Mouse (Mus musculus) liver, embryonic 12.5 days (tissue): ENCODE measurements around the gene Fam114a2. TPM values are rescaled to one million over a fixed set of nuclear protein-coding genes. Genes with fewer than 3 reads are reported as not detected.

ENCODE experiments used
- ATAC-seq: fragments of 200-750 bp; cut with Nextera tagmentation; 2 replicates; pipeline ENCODE4 v1.8.0; 2017; ENCODE audit warnings: moderate number of reproducible peaks, mild to moderate bottlenecking, moderate library complexity
- H3K27ac ChIP-seq: fragments of 300-500 bp; sonication (generic); 2 replicates; pipeline ENCODE4 v1.5.1; 2016; ENCODE audit warnings: mild to moderate bottlenecking
- H3K27me3 ChIP-seq: fragments of 300-500 bp; sonication (generic); replicated peaks from 2 replicates; pipeline ENCODE4 v1.6.1; 2016; ENCODE audit warnings: mild to moderate bottlenecking, moderate library complexity
- H3K36me3 ChIP-seq: fragments of 300-500 bp; sonication (generic); 2 replicates; pipeline ENCODE4 v1.6.1; 2016; ENCODE audit warnings: mild to moderate bottlenecking, moderate library complexity
- H3K4me1 ChIP-seq: fragments of 300-500 bp; sonication (generic); 2 replicates; pipeline ENCODE4 v1.6.1; 2016
- H3K4me2 ChIP-seq: fragments of 300-500 bp; sonication (generic); 2 replicates; pipeline ENCODE4 v1.6.1; 2016; ENCODE audit warnings: mild to moderate bottlenecking, moderate library complexity
- H3K4me3 ChIP-seq: fragments of 300-500 bp; sonication (generic); 2 replicates; pipeline ENCODE4 v1.5.1; 2016; ENCODE audit warnings: mild to moderate bottlenecking, moderate library complexity
- H3K9ac ChIP-seq: fragments of 300-500 bp; sonication (generic); 2 replicates; pipeline ENCODE4 v1.6.1; 2016; ENCODE audit warnings: mild to moderate bottlenecking, moderate library complexity
- H3K9me3 ChIP-seq: fragments of 300-500 bp; sonication (generic); replicated peaks from 2 replicates; pipeline ENCODE4 v1.6.1; 2016; ENCODE audit warnings: mild to moderate bottlenecking, moderate library complexity
- WGBS: fragments of 180-500 bp; shearing (Covaris S2); methylation state at CpG from one replicate; pipeline ENCODE4 v1.1.7; 2016; ENCODE audit not compliant: insufficient replicate concordance; 5-methylcytosine and 5-hydroxymethylcytosine counted together
- polyA plus RNA-seq: library from polyadenylated mRNA; unstranded; fragments of >200 nt; fragmentation: Nextera tagmentation; extraction: Ambion mirVana; gene quantifications from 2 replicates; pipeline ENCODE4 v1.2.1, GENCODE M21; 2016

The Fam114a2 gene
- polyA plus RNA-seq, 1 experiment from 2014 or later: 37.2 TPM

- Histone ChIP-seq H3K27me3 (no peaks in the 10 kb centered on the region), H3K4me2 (peak overlapping the region; percentile 84), H3K9ac (0 out of 2 replicates have a peak overlapping the region, but pooled peaks have one; percentile 12), H3K36me3 (peaks cover 27% of the 10 kb centered on the region), H3K9me3 (no peaks in the 10 kb centered on the region), H3K4me1 (peaks cover 27% of the 10 kb centered on the region), H3K27ac (no peak overlapping the region), H3K4me3 (no peak overlapping the region)
- ATAC-seq: no peak
- WGBS: 52% methylated on average over 5 of the region's 5 CpGs
These were observed 1.4 kb downstream of the Fam114a2 start for GRCm38 (mm10) chr11:57516946-57517441.

DNA sequence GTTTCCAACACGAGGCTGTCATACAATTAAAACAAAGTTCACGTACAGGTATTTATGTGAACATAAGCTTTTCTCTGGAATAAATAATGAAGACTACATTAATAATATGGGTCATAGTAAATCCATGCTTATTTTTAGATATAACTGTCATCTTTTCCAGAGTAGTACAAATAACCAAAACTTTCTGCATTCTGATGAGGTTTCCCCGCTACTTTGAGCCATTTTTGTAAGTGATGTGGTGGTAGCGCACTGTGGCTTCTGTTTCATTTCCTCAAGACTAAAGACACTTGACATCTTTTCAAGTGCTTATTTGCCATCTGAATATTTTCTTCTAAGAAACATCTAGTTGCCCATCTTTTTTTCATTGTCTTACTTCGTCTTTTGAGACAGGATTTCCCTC, 3.2 kb downstream of the Fam114a2 start:
- peaks cover 26% of the 10 kb centered on the region for H3K4me1 ChIP-seq
- H3K36me3 ChIP-seq: peaks cover 32% of the 10 kb centered on the region
- WGBS: 83% methylated on average over 5 of the region's 5 CpGs
- no peak overlapping the region for H3K9ac ChIP-seq
- no peaks in the 10 kb centered on the region for H3K9me3 ChIP-seq
- no peak for ATAC-seq
- no peaks in the 10 kb centered on the region for H3K27me3 ChIP-seq
- H3K4me3 ChIP-seq: no peak overlapping the region
- H3K4me2 ChIP-seq: no peak overlapping the region
- H3K27ac ChIP-seq: no peak overlapping the region

DNA sequence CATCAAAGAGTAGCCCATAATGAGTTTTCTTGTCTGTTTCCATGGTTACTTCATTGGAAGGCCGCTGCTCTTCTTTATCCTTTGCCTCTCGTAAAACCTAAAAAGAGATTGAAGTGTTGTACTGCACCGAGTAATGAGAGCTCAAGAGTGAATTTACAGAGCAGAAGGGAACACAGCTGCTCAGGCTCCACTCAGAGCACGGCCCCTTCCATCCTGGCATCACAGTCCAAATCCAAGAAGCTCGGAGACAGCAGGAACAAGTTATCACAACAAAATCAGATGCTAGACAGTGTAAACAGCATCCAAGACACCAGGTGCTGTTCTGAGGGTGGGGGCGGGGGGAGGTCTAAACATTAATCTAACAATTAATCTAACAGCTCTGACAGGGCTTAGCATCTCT, 11.5 kb downstream of the Fam114a2 start:
- ATAC-seq: no peak

GRCm38 (mm10) chr11:57503155-57503554, 15.3 kb downstream of the Fam114a2 start:
- WGBS: 88% methylated on average over 5 of the region's 5 CpGs
- no peak overlapping the region for H3K9ac ChIP-seq
- H3K4me3 ChIP-seq: no peak overlapping the region
- H3K36me3 ChIP-seq: peaks cover 92% of the 10 kb centered on the region
- no peaks in the 10 kb centered on the region for H3K9me3 ChIP-seq
- no peak overlapping the region for H3K27ac ChIP-seq
- H3K4me2 ChIP-seq: no peak overlapping the region
- no peak for ATAC-seq
- peaks cover 16% of the 10 kb centered on the region for H3K4me1 ChIP-seq
- H3K27me3 ChIP-seq: no peaks in the 10 kb centered on the region

More for the DNA sequence above, 11.5 kb downstream of the Fam114a2 start:
- no peaks in the 10 kb centered on the region for H3K27me3 ChIP-seq
- no peaks in the 10 kb centered on the region for H3K9me3 ChIP-seq
- peaks cover 88% of the 10 kb centered on the region for H3K36me3 ChIP-seq
- WGBS: 76% methylated on average over 6 of the region's 6 CpGs
- peaks cover 10% of the 10 kb centered on the region for H3K4me1 ChIP-seq
- H3K4me3 ChIP-seq: no peak overlapping the region
- H3K27ac ChIP-seq: no peak overlapping the region
- no peak overlapping the region for H3K9ac ChIP-seq
- no peak overlapping the region for H3K4me2 ChIP-seq

GRCm38 (mm10) chr11:57498215-57498614, 20.2 kb downstream of the Fam114a2 start:
- peaks cover 89% of the 10 kb centered on the region for H3K36me3 ChIP-seq
- no peak for ATAC-seq
- H3K4me2 ChIP-seq: no peak overlapping the region
- H3K4me1 ChIP-seq: peaks cover 16% of the 10 kb centered on the region
- H3K27me3 ChIP-seq: no peaks in the 10 kb centered on the region
- H3K4me3 ChIP-seq: no peak overlapping the region
- no peaks in the 10 kb centered on the region for H3K9me3 ChIP-seq
- 90% methylated on average over 5 of the region's 5 CpGs for WGBS
- no peak overlapping the region for H3K9ac ChIP-seq
- no peak overlapping the region for H3K27ac ChIP-seq

- H3K4me2 ChIP-seq: no peak overlapping the region
- ATAC-seq: no peak
- peaks cover 14% of the 10 kb centered on the region for H3K4me1 ChIP-seq
- H3K27ac ChIP-seq: no peak overlapping the region
- H3K9me3 ChIP-seq: no peaks in the 10 kb centered on the region
- no peak overlapping the region for H3K4me3 ChIP-seq
- peaks cover 89% of the 10 kb centered on the region for H3K36me3 ChIP-seq
- no peak overlapping the region for H3K9ac ChIP-seq
- 86% methylated on average over 3 of the region's 3 CpGs for whole genome bisulfite sequencing
- H3K27me3 ChIP-seq: no peaks in the 10 kb centered on the region
These were observed 20.7 kb downstream of the Fam114a2 start for GRCm38 (mm10) chr11:57497701-57498100.

DNA sequence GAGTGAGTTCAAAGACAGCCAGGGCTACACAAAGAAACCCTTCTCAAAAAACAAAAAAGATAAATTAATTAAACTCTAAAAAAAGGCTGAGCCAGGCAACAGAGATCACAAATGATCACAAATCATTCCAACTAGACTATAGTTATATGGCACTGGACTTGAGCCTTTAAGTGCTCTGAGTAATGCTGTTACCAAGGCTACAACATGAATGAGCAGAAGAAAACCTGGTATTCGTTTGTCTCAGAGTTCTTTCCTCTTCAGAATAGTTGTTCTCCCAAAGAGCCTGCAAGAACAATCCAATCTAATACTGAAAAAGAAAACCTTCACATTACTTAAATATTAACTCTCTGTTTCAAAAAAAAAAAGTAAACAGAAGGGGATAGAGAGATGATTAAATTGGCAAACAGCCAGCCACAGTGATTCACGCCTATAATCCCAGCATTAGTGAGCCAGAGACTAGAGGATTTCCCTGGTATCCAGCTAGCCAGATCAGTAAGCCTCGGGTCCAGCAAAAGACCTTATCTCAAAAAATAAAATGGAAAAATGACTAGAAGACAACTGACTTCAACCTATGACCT, 21.9 kb downstream of the Fam114a2 start:
- Histone ChIP-seq H3K36me3 (peaks cover 92% of the 10 kb centered on the region), H3K27ac (no peak overlapping the region), H3K4me1 (peaks cover 2% of the 10 kb centered on the region), H3K9ac (no peak overlapping the region), H3K9me3 (no peaks in the 10 kb centered on the region), H3K4me2 (no peak overlapping the region), H3K4me3 (no peak overlapping the region), H3K27me3 (no peaks in the 10 kb centered on the region)
- WGBS: 71% methylated on average over 3 of the region's 3 CpGs
- no peak for ATAC-seq

- no peak overlapping the region for H3K4me2 ChIP-seq
- 76% methylated on average over 5 of the region's 5 CpGs for WGBS
- H3K4me3 ChIP-seq: no peak overlapping the region
- ATAC-seq: no peak
- H3K9me3 ChIP-seq: no peaks in the 10 kb centered on the region
- no peak overlapping the region for H3K9ac ChIP-seq
- H3K4me1 ChIP-seq: no peaks in the 10 kb centered on the region
- H3K36me3 ChIP-seq: peaks cover 80% of the 10 kb centered on the region
- no peaks in the 10 kb centered on the region for H3K27me3 ChIP-seq
- no peak overlapping the region for H3K27ac ChIP-seq
These were observed 30.0 kb downstream of the Fam114a2 start for GRCm38 (mm10) chr11:57488436-57488835.

GRCm38 (mm10) chr11:57478077-57478476, 40.3 kb downstream of the Fam114a2 start:
- 74% methylated on average over 5 of the region's 5 CpGs for WGBS
- no peak overlapping the region for H3K4me3 ChIP-seq
- no peak overlapping the region for H3K27ac ChIP-seq
- H3K4me2 ChIP-seq: no peak overlapping the region
- no peak for ATAC-seq
- H3K36me3 ChIP-seq: peaks cover 32% of the 10 kb centered on the region
- no peaks in the 10 kb centered on the region for H3K27me3 ChIP-seq
- H3K9ac ChIP-seq: no peak overlapping the region
- H3K4me1 ChIP-seq: no peaks in the 10 kb centered on the region
- no peaks in the 10 kb centered on the region for H3K9me3 ChIP-seq

- Histone ChIP-seq H3K4me1 (no peaks in the 10 kb centered on the region), H3K36me3 (peaks cover 9% of the 10 kb centered on the region), H3K4me2 (no peak overlapping the region), H3K27ac (no peak overlapping the region), H3K9ac (no peak overlapping the region), H3K4me3 (no peak overlapping the region), H3K27me3 (peaks cover under 1% of the 10 kb centered on the region; the same call in 1 of the 2 replicates), H3K9me3 (no peaks in the 10 kb centered on the region)
- WGBS: 45% methylated on average over 6 of the region's 6 CpGs
- no peak for ATAC-seq
These were observed 43.3 kb downstream of the Fam114a2 start for GRCm38 (mm10) chr11:57475119-57475518.

- no peaks in the 10 kb centered on the region for H3K9me3 ChIP-seq
- H3K27me3 ChIP-seq: peaks cover 5% of the 10 kb centered on the region; the same call in 1 of the 2 replicates
- H3K27ac ChIP-seq: no peak overlapping the region
- H3K4me3 ChIP-seq: no peak overlapping the region
- H3K36me3 ChIP-seq: peaks cover 3% of the 10 kb centered on the region
- H3K4me2 ChIP-seq: no peak overlapping the region
- no peaks in the 10 kb centered on the region for H3K4me1 ChIP-seq
- no peak overlapping the region for H3K9ac ChIP-seq
- WGBS: 60% methylated on average over 6 of the region's 6 CpGs
- ATAC-seq: no peak
These were observed 44.0 kb downstream of the Fam114a2 start for GRCm38 (mm10) chr11:57474296-57474941.

GRCm38 (mm10) chr11:57470979-57471378, 47.4 kb downstream of the Fam114a2 start:
- Histone ChIP-seq H3K4me3 (no peak overlapping the region), H3K9ac (no peak overlapping the region), H3K27me3 (peaks cover 5% of the 10 kb centered on the region; the same call in 1 of the 2 replicates), H3K9me3 (no peaks in the 10 kb centered on the region), H3K27ac (no peak overlapping the region), H3K4me2 (no peak overlapping the region), H3K4me1 (no peaks in the 10 kb centered on the region), H3K36me3 (no peaks in the 10 kb centered on the region)
- 63% methylated on average over 7 of the region's 7 CpGs for WGBS
- ATAC-seq: no peak
